Mouse (Mus musculus): ENCODE measurements at regions not wholly inside any gene's neighbourhood (a gene's known extent, or its start where the extent isn't known, plus 50 kb on each side); places are given as distances from the start of the nearest gene placed in this dataset.

DNA sequence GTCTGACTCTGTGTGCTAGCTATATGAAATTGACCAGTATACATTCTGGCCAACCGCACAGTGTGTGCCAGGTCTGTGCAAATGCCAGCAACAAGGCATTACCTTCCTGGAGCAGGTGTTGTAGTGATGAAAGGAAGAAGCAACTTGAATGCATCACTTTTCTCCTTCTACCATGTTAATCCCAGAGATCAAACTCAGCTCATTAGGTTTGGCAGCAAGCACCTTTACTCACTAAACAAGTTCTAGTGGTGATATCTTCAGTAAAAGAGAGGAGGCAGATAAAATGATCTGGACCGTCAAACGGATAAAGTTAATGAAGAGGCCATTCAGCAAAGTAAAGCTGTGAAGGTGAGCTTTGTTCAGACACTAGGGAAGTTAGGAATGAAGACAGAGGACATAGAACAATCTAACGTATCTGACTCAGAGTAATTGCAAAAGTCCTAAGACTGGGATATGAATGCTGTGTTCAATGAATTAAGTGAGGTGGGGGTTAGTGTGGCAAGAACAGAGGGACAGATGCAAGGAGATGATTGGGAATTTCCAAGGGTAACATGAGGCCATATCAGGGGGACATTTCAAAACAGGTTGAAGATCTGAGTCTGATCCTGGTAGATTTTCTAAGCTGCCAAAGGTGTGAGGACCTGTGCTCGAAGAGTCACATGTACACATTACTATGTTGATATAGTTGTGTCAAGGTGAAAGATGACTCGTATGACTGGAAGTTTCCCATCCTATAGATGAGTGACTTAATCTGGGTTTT is 1478.4 kb upstream of the Slc10a2 start:
- no peak for DNase-seq (ENCODE audit: low spot score in 2 of 2)

- DNase-seq (ENCODE audit: low spot score in 2 of 2), result no peak
Observed at GRCm38 (mm10) chr8:6582732-6583131, 1477.6 kb upstream of the Slc10a2 start.

DNA sequence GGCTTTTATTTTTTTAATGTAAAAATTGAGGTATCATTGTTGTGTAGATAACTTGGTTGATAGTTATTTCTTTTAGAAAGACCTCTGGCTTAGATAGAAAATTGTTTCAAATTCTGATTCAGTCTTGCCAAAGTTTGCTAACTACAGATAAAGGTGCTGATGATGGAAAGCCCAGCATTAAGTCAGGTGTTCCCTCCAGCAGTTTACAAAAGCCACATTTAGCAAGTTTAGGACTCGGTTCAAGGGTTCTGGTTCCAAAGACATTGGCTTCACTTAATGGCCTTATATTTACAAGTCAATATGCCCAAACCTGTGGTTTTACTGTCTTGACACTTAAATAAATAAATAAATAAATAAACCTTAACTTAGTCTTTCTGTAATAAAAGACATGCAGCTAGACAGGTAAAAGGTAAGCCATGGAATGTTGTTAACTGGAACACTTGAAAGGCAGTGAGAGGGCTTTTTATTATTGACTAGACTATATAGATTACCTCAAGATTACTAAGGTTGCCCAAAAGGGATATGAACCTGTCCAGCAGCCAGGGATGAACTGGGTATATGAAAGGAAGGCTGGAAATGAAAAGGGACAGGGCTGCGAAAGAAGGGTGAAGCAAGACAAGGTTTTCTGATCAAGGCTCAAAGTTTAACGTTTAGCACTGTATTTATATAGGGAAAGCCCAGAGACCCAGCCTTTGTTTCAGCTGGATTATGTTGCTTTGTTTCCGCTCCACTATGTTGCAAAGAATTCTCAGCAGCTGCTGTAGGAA is 1472.9 kb upstream of the Slc10a2 start:
- no peak for DNase-seq (ENCODE audit: low spot score in 2 of 2)

DNA sequence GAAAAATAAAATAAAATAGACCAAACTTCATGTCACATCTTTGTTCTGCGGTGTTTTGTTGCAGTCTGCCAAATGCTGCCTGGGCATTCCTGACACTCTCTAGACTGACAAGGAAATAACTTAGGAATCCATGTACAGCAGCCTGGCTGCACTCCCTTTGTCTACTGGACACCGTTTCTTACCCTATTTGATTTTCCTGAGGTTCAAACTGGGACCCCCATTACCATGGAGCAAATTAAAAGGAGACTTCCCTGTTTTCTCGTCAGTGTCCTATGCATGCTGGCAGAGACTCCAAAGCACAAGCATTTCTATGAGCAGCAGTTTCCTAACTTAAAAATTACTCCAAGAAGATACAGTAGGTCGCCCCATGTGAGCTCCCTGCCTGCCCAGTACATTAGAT is 1470.1 kb upstream of the Slc10a2 start:
- no peak for DNase-seq (ENCODE audit: low spot score in 2 of 2)

GRCm38 (mm10) chr8:6573492-6573891 is 1468.3 kb upstream of the Slc10a2 start:
- no peak for DNase-seq (ENCODE audit: low spot score in 2 of 2)

GRCm38 (mm10) chr8:6572066-6572665 is 1467.0 kb upstream of the Slc10a2 start:
- peak; percentile 71 to 91 for DNase-seq (ENCODE audit: low spot score in 2 of 2)

DNA sequence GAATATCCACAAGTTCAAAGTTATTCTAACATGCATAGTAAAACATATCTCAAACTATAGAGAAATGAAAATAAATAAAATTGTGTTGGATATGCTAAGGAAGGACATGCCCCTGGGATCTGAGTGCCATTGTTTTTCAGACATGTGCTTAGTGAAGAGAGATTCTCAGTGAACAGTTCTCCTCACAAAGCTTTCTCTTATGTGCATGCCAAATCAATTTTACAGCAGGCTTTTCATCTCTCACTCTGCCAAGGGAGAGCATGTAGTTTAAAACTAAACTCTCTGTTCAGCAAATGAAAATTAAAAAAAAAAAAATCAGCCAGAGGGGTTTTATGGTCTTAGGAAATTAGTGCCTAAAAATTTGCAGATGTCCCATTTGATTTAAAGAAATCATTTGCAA is 1445.8 kb upstream of the Slc10a2 start:
- no peak for DNase-seq (ENCODE audit: low spot score in 2 of 2)

DNA sequence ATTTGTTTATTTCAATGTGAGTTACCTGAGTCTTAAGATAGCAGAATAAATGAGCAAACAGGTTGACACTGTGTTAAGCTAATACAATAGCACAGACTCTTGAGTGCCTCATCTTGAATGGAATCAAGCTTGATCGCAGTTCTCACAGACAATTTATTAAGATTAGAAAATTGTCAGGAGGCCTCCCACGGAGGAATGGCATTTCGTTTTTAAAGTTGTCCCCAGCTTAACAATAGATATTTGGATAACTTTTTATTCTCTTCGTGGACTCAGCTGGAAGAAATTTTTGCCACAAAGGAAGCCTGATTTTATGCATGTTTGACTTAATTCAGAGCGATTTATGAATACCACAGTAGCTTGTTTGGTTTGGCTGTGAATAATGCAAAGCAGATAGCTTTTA is 1422.0 kb upstream of the Slc10a2 start:
- no peak for DNase-seq (ENCODE audit: low spot score in 2 of 2)

- DNase-seq (ENCODE audit: low spot score in 2 of 2), result no peak
Observed at GRCm38 (mm10) chr8:6515882-6516682, 1410.9 kb upstream of the Slc10a2 start.

GRCm38 (mm10) chr8:6492453-6492852 is 1387.3 kb upstream of the Slc10a2 start:
- peak in 1 of 2 experiments; percentile 30 for DNase-seq (ENCODE audit: low spot score in 2 of 2)

DNA sequence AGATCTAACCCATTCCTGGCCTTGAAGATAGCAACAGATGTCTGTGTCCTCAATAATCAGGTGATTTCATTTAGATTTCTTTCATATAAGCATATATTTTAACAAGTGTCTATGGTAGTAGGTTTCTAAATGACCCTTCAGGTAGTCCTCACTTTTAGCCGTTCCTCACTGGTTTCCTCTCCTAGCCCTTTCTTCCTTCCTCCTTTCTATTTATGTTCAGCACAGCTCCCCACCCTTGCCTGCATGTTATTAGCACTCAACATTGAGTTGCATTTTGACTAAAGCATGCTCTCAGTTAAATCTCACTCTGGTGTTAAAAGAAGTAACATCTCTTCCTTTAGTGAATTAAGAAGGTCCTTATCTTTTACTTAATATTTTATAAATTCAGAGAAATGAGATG is 1376.8 kb upstream of the Slc10a2 start:
- no peak for DNase-seq (ENCODE audit: low spot score in 2 of 2)

DNA sequence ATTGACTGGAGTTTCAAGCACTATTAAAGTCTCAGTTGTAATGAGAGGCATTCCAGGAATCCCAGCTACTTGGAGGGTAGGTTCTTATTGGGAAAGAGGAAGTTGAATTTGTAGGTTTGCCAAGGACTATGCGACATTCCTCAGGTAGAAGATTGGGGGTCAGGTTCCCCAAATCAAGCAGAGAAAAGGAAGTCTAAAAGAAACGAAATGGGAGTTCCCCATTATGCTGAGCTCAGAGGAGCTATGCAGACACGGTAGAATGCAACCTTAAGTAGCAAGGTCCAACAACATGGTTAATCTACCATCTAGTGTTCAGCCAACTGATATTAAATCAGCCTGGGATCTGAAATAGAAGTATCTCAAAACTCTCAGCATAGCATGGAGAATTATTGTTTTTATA is 1365.9 kb upstream of the Slc10a2 start:
- no peak for DNase-seq (ENCODE audit: low spot score in 2 of 2)

DNA sequence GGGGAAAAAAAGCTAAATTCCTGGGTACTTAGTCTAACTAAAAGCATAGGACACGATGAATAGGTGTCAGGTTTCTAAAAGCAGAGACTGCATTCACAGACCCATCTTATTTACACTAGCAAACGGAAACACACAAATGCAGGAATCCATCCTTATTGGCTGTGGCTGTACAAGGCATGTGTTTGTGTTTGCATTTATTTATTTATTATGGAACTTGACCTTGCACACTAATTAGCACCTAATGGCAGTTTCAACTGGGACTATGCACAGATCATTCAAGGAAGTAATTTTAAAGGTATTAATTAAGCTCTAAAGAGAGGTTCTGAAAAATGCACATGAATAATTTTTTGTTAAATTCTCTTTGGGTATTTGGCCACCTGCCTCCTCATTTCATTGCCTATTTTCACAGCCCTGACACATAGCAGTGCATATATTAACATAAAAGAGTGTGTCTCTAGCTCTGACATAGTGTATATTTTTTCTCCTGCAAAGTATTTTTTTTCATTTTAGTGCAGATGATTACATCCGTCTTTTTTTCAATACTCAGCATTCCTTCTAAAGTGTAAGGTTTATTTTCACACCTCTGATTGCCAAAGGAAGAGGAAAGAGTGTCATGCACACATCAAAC is 1351.5 kb upstream of the Slc10a2 start:
- DNase-seq (ENCODE audit: low spot score in 2 of 2), result no peak

DNA sequence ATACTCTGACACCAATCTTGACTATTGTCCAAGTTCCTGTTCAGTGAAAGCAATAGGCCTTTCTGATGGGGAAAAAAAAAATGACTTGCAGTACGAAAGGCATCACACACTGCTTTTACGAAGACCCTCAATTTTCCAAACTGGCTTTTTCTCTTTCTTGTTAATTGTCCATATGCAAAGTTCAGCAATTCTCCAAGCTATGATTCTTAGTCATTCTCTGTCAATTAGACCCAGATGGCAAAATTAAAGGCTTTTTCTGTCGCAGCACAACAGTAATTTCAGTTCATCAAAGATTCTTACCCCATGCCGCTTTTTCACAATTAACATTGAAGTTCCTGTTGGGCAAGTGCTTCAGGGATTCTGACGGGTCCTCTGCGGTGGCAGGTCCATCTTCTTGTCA is 1343.2 kb upstream of the Slc10a2 start:
- DNase-seq (ENCODE audit: low spot score in 2 of 2), result no peak

DNA sequence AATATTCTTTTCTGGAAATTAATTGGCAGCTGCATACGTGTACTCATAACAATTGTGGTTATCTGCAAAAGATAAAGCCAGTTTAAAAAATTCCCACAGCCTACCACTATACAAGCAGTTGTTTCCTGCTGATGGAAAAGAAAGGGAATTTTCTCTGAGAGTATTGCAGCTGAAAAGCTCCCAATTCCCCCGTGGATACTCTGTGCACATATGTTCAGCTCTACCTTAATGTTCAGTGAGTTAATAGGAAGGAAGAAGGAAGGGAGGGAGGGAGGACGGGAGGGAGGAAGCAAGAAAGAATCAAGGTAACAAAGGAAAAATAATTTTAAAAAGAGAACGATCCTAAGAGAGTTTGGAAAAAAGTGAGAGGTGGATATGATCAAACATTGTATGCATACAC is 1333.9 kb upstream of the Slc10a2 start:
- DNase-seq (ENCODE audit: low spot score in 2 of 2), result no peak
